Mouse (Mus musculus) frontal cortex, adult 2 months (tissue): ENCODE measurements around the gene 4930455H04Rik. TPM values are rescaled to one million over a fixed set of nuclear protein-coding genes. Genes with fewer than 3 reads are reported as not detected.

Experiments
- DNase-seq, 2 experiments: peaks; one replicate each; pipeline ENCODE4 v3.0.0; 2022; ENCODE audit warnings: low spot score in 1 of 2; ENCODE audit errors: extremely low spot score in 1 of 2
- polyA plus RNA-seq: library from polyadenylated mRNA; depleted of rRNA; stranded (reverse); fragments of >200 nt; gene quantifications from 2 replicates; pipeline ENCODE4 v1.2.3, GENCODE M21; 2012; rRNA removed

Gene 4930455H04Rik
- polyA plus RNA-seq, result not detected in 2 replicates

GRCm38 (mm10) chr3:116967967-116968366 lies at the start of gene 4930455H04Rik:
TSS of gene 4930455H04Rik (plus strand) at chr3:116968267.
- no peak for DNase-seq

- no peak for DNase-seq
Measured at GRCm38 (mm10) chr3:116921535-116921934, 46.5 kb upstream of the 4930455H04Rik start.

- DNase-seq, result no peak
Measured at GRCm38 (mm10) chr3:116923042-116923441, 45.0 kb upstream of the 4930455H04Rik start.

GRCm38 (mm10) chr3:116928994-116929393 lies 39.1 kb upstream of the 4930455H04Rik start:
- DNase-seq, result no peak

- no peak for DNase-seq
Measured at GRCm38 (mm10) chr3:116933158-116933557, 34.9 kb upstream of the 4930455H04Rik start.

GRCm38 (mm10) chr3:116936934-116937691 lies 31.0 kb upstream of the 4930455H04Rik start:
- DNase-seq, result no peak

GRCm38 (mm10) chr3:116940804-116941558 lies 27.1 kb upstream of the 4930455H04Rik start:
- DNase-seq, result peak; percentile 59 to 74

- DNase-seq, result no peak
Measured at GRCm38 (mm10) chr3:116941559-116942117, 26.4 kb upstream of the 4930455H04Rik start.

- DNase-seq, result no peak
Measured at GRCm38 (mm10) chr3:116942751-116943150, 25.3 kb upstream of the 4930455H04Rik start.

GRCm38 (mm10) chr3:116943422-116943821 lies 24.6 kb upstream of the 4930455H04Rik start:
- DNase-seq, result peak in 1 of 2 experiments; percentile 75

- no peak for DNase-seq
Measured at GRCm38 (mm10) chr3:116946476-116946875, 21.6 kb upstream of the 4930455H04Rik start.

- DNase-seq, result no peak
Measured at GRCm38 (mm10) chr3:116950665-116951115, 17.4 kb upstream of the 4930455H04Rik start.

GRCm38 (mm10) chr3:116951489-116951888 lies 16.6 kb upstream of the 4930455H04Rik start:
- no peak for DNase-seq

- DNase-seq, result no peak
Measured at GRCm38 (mm10) chr3:116952242-116952899, 15.7 kb upstream of the 4930455H04Rik start.

GRCm38 (mm10) chr3:116953366-116953765 lies 14.7 kb upstream of the 4930455H04Rik start:
- DNase-seq, result no peak

- no peak for DNase-seq
Measured at GRCm38 (mm10) chr3:116955061-116955460, 13.0 kb upstream of the 4930455H04Rik start.

- no peak for DNase-seq
Measured at GRCm38 (mm10) chr3:116960414-116960813, 7.7 kb upstream of the 4930455H04Rik start.

- DNase-seq, result no peak
Measured at GRCm38 (mm10) chr3:116961354-116962142, 6.5 kb upstream of the 4930455H04Rik start.

GRCm38 (mm10) chr3:116963213-116963612 lies 4.9 kb upstream of the 4930455H04Rik start:
- no peak for DNase-seq

GRCm38 (mm10) chr3:116964426-116964825 lies 3.6 kb upstream of the 4930455H04Rik start:
- no peak for DNase-seq
